Mouse (Mus musculus) heart, embryonic 14.5 days (tissue): Measurements from ENCODE around the gene Sync. TPM values are rescaled to one million over a fixed set of nuclear protein-coding genes. Genes with fewer than 3 reads are reported as not detected.

Experiments
- ATAC-seq: fragments of 200-750 bp; cut with Nextera tagmentation; 2 replicates; pipeline ENCODE4 v1.8.0; 2017; ENCODE audit warnings: low read depth, moderate TSS enrichment; ENCODE audit not compliant: insufficient number of reproducible peaks, insufficient read depth, low FRiP score
- H3K27ac ChIP-seq, 2 experiments: fragments of 200-500 bp in 1 of 2; fragments of 300-500 bp in 1 of 2; sonication (generic) in 1 of 2; replicated peaks in 1 of 2; 2 replicates each; pipeline ENCODE4 v1.5.1; 2012 to 2014; ENCODE audit warnings: low read depth in 2 of 2, low read length in 2 of 2, control low read depth in 1 of 2, mild to moderate bottlenecking in 1 of 2, mixed read lengths in 1 of 2; ENCODE audit not compliant: control insufficient read depth in 1 of 2, insufficient read depth in 1 of 2
- H3K27me3 ChIP-seq: fragments of 300-500 bp; sonication (generic); 2 replicates; pipeline ENCODE4 v1.6.1; 2014; ENCODE audit warnings: mild to moderate bottlenecking, low read length, control low read depth; ENCODE audit not compliant: control insufficient read depth, insufficient read depth
- H3K36me3 ChIP-seq: fragments of 300-500 bp; sonication (generic); 2 replicates; pipeline ENCODE4 v1.6.1; 2014; ENCODE audit warnings: mild to moderate bottlenecking, control low read depth, low read length, mixed read lengths; ENCODE audit not compliant: control insufficient read depth, insufficient read depth
- H3K4me1 ChIP-seq, 2 experiments: fragments of 200-500 bp in 1 of 2; fragments of 300-500 bp in 1 of 2; sonication (generic) in 1 of 2; 2 replicates each; pipeline ENCODE4 v1.6.1; 2012 to 2014; ENCODE audit warnings: low read length in 2 of 2, control low read depth in 1 of 2, mixed read lengths in 1 of 2; ENCODE audit not compliant: control insufficient read depth in 2 of 2, insufficient read depth in 2 of 2
- H3K4me2 ChIP-seq: fragments of 300-500 bp; sonication (generic); 2 replicates; pipeline ENCODE4 v1.6.1; 2014; ENCODE audit warnings: mild to moderate bottlenecking, low read length
- H3K4me3 ChIP-seq, 2 experiments: fragments of 200-500 bp in 1 of 2; fragments of 300-500 bp in 1 of 2; sonication (generic) in 1 of 2; 2 replicates each; pipeline ENCODE4 v1.5.1; 2012 to 2014; ENCODE audit warnings: low read length in 2 of 2, mild to moderate bottlenecking in 2 of 2, control low read depth in 1 of 2, low read depth in 1 of 2, moderate library complexity in 1 of 2; ENCODE audit not compliant: control insufficient read depth in 1 of 2, insufficient read depth in 1 of 2
- H3K9ac ChIP-seq: fragments of 300-500 bp; sonication (generic); 2 replicates; pipeline ENCODE4 v1.6.1; 2014; ENCODE audit warnings: mild to moderate bottlenecking, low read length
- H3K9me3 ChIP-seq: fragments of 300-500 bp; sonication (generic); 2 replicates; pipeline ENCODE4 v1.6.1; 2016; ENCODE audit warnings: low read length, control low read depth; ENCODE audit not compliant: control insufficient read depth
- WGBS: fragments of 180-500 bp; shearing (Covaris S2); extraction: QIAGEN DNeasy Blood & Tissue Kit; methylation state at CpG from one replicate; pipeline ENCODE4 v1.1.7; 2014; 5-methylcytosine and 5-hydroxymethylcytosine counted together
- polyA plus RNA-seq: library from polyadenylated mRNA; unstranded; fragments of >200 nt; fragmentation: Nextera tagmentation; extraction: Ambion mirVana; gene quantifications from 2 replicates; pipeline ENCODE4 v1.2.1, GENCODE M21; 2014

Sync gene
- polyA plus RNA-seq, 1 experiment from 2014 or later = 1.8 TPM

GRCm38 (mm10) chr4:129332846-129333245, 45.4 kb downstream of the Sync start:
- ATAC-seq = no peak
- Histone ChIP-seq H3K4me2 (peak overlapping the region; percentile 81), H3K27ac (no peak overlapping the region), H3K36me3 (peaks cover 60% of the 10 kb centered on the region), H3K27me3 (no peaks in the 10 kb centered on the region), H3K9me3 (no peaks in the 10 kb centered on the region), H3K4me3 (peak overlapping the region in 1 of 2 experiments; percentile 93; a peak in 1 of 4 replicates), H3K9ac (peak overlapping the region; percentile 98; the same call in 1 of the 2 replicates), H3K4me1 (peaks cover 2 to 33% of the 10 kb centered on the region in 2 experiments)
- WGBS = 47% methylated on average over 1 of the region's 1 CpGs

GRCm38 (mm10) chr4:129334677-129335215, 47.3 kb downstream of the Sync start:
- Histone ChIP-seq H3K36me3 (peaks cover 42% of the 10 kb centered on the region), H3K27ac (peak overlapping the region; percentile 98 to 99), H3K4me2 (peak overlapping the region; percentile 81), H3K27me3 (no peaks in the 10 kb centered on the region), H3K9me3 (no peaks in the 10 kb centered on the region), H3K4me3 (peak overlapping the region; percentile 93 to 99), H3K4me1 (peaks cover 2 to 33% of the 10 kb centered on the region in 2 experiments), H3K9ac (peak overlapping the region; percentile 98)
- ATAC-seq = peak; percentile 29; the same call in 1 of the 2 replicates
- WGBS = under 1% methylated on average over 58 of the region's 62 CpGs

- peak; percentile 99 for ATAC-seq
- H3K4me1 ChIP-seq = peaks cover 2 to 33% of the 10 kb centered on the region in 2 experiments
- H3K27me3 ChIP-seq = no peaks in the 10 kb centered on the region
- no peaks in the 10 kb centered on the region for H3K9me3 ChIP-seq
- peak within 1 kb of the TSS; percentile 98 for H3K9ac ChIP-seq
- peak within 1 kb of the TSS; percentile 91 for H3K4me2 ChIP-seq
- peak within 1 kb of the TSS; percentile 98 to 99 for H3K27ac ChIP-seq
- peaks cover 35% of the 10 kb centered on the region for H3K36me3 ChIP-seq
- WGBS = under 1% methylated on average over 73 of the region's 73 CpGs
- peak within 1 kb of the TSS; percentile 93 to 99 for H3K4me3 ChIP-seq
Observed at GRCm38 (mm10) chr4:129335216-129336074, 48.0 kb downstream of the Sync start, which contains the start of the genes Rbbp4 and Zbtb8os. TSS of gene Rbbp4 (minus strand) at chr4:129335370. TSS of gene Zbtb8os (plus strand) at chr4:129335695.

GRCm38 (mm10) chr4:129336291-129336690, 48.9 kb downstream of the Sync start:
- ATAC-seq = no peak
- Histone ChIP-seq H3K4me2 (peak overlapping the region; percentile 91), H3K9me3 (no peaks in the 10 kb centered on the region), H3K4me3 (peak overlapping the region; percentile 57 to 93), H3K4me1 (peaks cover 2 to 31% of the 10 kb centered on the region in 2 experiments), H3K27me3 (no peaks in the 10 kb centered on the region), H3K36me3 (peaks cover 31% of the 10 kb centered on the region), H3K27ac (peak overlapping the region; percentile 97 to 98), H3K9ac (peak overlapping the region; percentile 78)
- WGBS = 46% methylated on average over 14 of the region's 14 CpGs

- H3K36me3 ChIP-seq = peaks cover 35% of the 10 kb centered on the region
- no peaks in the 10 kb centered on the region for H3K27me3 ChIP-seq
- no peak overlapping the region for H3K4me3 ChIP-seq
- H3K4me1 ChIP-seq = peaks cover 0 to 4% of the 10 kb centered on the region in 2 experiments; a peak in 1 of 4 replicates
- H3K9ac ChIP-seq = no peak overlapping the region
- whole genome bisulfite sequencing = 83% methylated on average over 3 of the region's 3 CpGs
- no peak overlapping the region for H3K27ac ChIP-seq
- H3K4me2 ChIP-seq = no peak overlapping the region
- H3K9me3 ChIP-seq = no peaks in the 10 kb centered on the region
- ATAC-seq = no peak
Observed at GRCm38 (mm10) chr4:129339743-129340142, 52.3 kb downstream of the Sync start.

GRCm38 (mm10) chr4:129341888-129342287, 54.5 kb downstream of the Sync start:
- Histone ChIP-seq H3K36me3 (peaks cover 40% of the 10 kb centered on the region), H3K4me3 (no peak overlapping the region), H3K9me3 (no peaks in the 10 kb centered on the region), H3K27ac (no peak overlapping the region), H3K9ac (no peak overlapping the region), H3K4me2 (no peak overlapping the region), H3K4me1 (no peaks in the 10 kb centered on the region), H3K27me3 (no peaks in the 10 kb centered on the region)
- WGBS = 88% methylated on average over 1 of the region's 1 CpGs
- no peak for ATAC-seq

GRCm38 (mm10) chr4:129342705-129343104, 55.3 kb downstream of the Sync start:
- H3K9me3 ChIP-seq = no peaks in the 10 kb centered on the region
- 82% methylated on average over 2 of the region's 2 CpGs for WGBS
- H3K9ac ChIP-seq = no peak overlapping the region
- no peaks in the 10 kb centered on the region for H3K27me3 ChIP-seq
- H3K4me3 ChIP-seq = no peak overlapping the region
- no peak for ATAC-seq
- peaks cover 42% of the 10 kb centered on the region for H3K36me3 ChIP-seq
- H3K4me1 ChIP-seq = no peaks in the 10 kb centered on the region
- H3K27ac ChIP-seq = no peak overlapping the region
- H3K4me2 ChIP-seq = no peak overlapping the region
